In genomic region chr11:101772027-101772426, GRCm38 (mm10) we compare ENCODE assay signal across 8 mouse cellular contexts. TPM values are rescaled to one million over a fixed set of nuclear protein-coding genes. Genes with fewer than 3 reads are reported as not detected.
A peak's percentile ranks its signal among the peaks of the same experiment; 100 is the strongest.
DNase-seq lines count a peak whose midpoint lies in the region; ATAC-seq and TF ChIP-seq lines count a peak whose summit lies in the region.

No protein-coding gene starts in this region.

- H3K4me3 ChIP-seq in liver, embryonic 11.5 days (ENCODE audit: low read depth, low read length) = peak overlapping the region; percentile 31; the same call in 1 of the 2 replicates
- H3K4me3 ChIP-seq in forebrain, embryonic 12.5 days (replicated peaks) = no peak overlapping the region
- H3K4me3 ChIP-seq in limb, embryonic 14.5 days (replicated peaks; ENCODE audit: low read length) = peak overlapping the region; percentile 33; the same call in 1 of the 2 replicates

- no peak for ATAC-seq in liver, embryonic 11.5 days (replicated peaks; ENCODE audit: low FRiP score)
- no peak for ATAC-seq in forebrain, embryonic 12.5 days (ENCODE audit: low FRiP score)
- peak; percentile 28; the same call in 1 of the 2 replicates for ATAC-seq in limb, embryonic 14.5 days (ENCODE audit: low FRiP score, low read depth)

- no peak overlapping the region for H3K27ac ChIP-seq in liver, embryonic 11.5 days (ENCODE audit: low read depth, low read length)
- H3K27ac ChIP-seq in forebrain, embryonic 12.5 days = no peak overlapping the region
- H3K27ac ChIP-seq in limb, embryonic 14.5 days (replicated peaks; ENCODE audit: low read depth, low read length) = no peak overlapping the region

- peaks cover 29% of the 10 kb centered on the region for H3K27me3 ChIP-seq in liver, embryonic 11.5 days (replicated peaks; ENCODE audit: control insufficient read depth, insufficient read depth, low read length)
- H3K27me3 ChIP-seq in forebrain, embryonic 12.5 days = peaks cover 58% of the 10 kb centered on the region
- no peaks in the 10 kb centered on the region for H3K27me3 ChIP-seq in limb, embryonic 14.5 days (ENCODE audit: control insufficient read depth, insufficient read depth, low read length)

- no peak overlapping the region for H3K9ac ChIP-seq in liver, embryonic 11.5 days (ENCODE audit: low read depth, low read length)
- no peak overlapping the region for H3K9ac ChIP-seq in forebrain, embryonic 12.5 days
- H3K9ac ChIP-seq in limb, embryonic 14.5 days (ENCODE audit: low read depth, low read length, severe bottlenecking) = no peak overlapping the region

- peak overlapping the region; percentile 55 for H3K4me2 ChIP-seq in liver, embryonic 11.5 days
- peak overlapping the region; percentile 42 for H3K4me2 ChIP-seq in forebrain, embryonic 12.5 days
- peak overlapping the region; percentile 56 for H3K4me2 ChIP-seq in limb, embryonic 14.5 days (replicated peaks; ENCODE audit: low read depth, low read length, severe bottlenecking)

- no peak for DNase-seq in liver, embryonic 11.5 days (ENCODE audit: low spot score)
- no peak for DNase-seq in liver
- peak; percentile 23 for DNase-seq in limb, embryonic 14.5 days (ENCODE audit: low spot score)
- DNase-seq in retina, postnatal 1 day = peak; percentile 56
- DNase-seq in left cerebral cortex, adult 9 months (ENCODE audit: low spot score in 2 of 2) = no peak
- DNase-seq in right cerebral cortex, postnatal 14 days = no peak
- DNase-seq in urinary bladder, adult 18-20 months (ENCODE audit: low spot score in 2 of 2) = no peak

- 16% methylated on average over 5 of the region's 5 CpGs for WGBS in liver, embryonic 11.5 days
- 13% methylated on average over 5 of the region's 5 CpGs for WGBS in forebrain, embryonic 12.5 days
- WGBS in limb, embryonic 14.5 days = 8% methylated on average over 5 of the region's 5 CpGs

- H3K4me1 ChIP-seq in liver, embryonic 11.5 days (replicated peaks; ENCODE audit: control insufficient read depth, insufficient read depth, low read length) = no peaks in the 10 kb centered on the region
- peaks cover 12% of the 10 kb centered on the region for H3K4me1 ChIP-seq in forebrain, embryonic 12.5 days
- peaks cover 5% of the 10 kb centered on the region for H3K4me1 ChIP-seq in limb, embryonic 14.5 days (ENCODE audit: control insufficient read depth, insufficient read depth, low read length)

- no peak for TF ChIP-seq POLR2A in limb, embryonic 14.5 days (IDR thresholded peaks at IDR 0.05; ENCODE audit: borderline replicate concordance, extremely low read depth, insufficient read depth, insufficient read length)

- peaks cover 7% of the 10 kb centered on the region for H3K36me3 ChIP-seq in liver, embryonic 11.5 days (ENCODE audit: control insufficient read depth, insufficient read depth, low read length)
- peaks cover 26% of the 10 kb centered on the region for H3K36me3 ChIP-seq in forebrain, embryonic 12.5 days (replicated peaks)
- H3K36me3 ChIP-seq in limb, embryonic 14.5 days (ENCODE audit: control insufficient read depth, insufficient read depth, low read length) = peaks cover 17% of the 10 kb centered on the region

- no peaks in the 10 kb centered on the region for H3K9me3 ChIP-seq in liver, embryonic 11.5 days (ENCODE audit: control insufficient read depth, low read length)
- H3K9me3 ChIP-seq in forebrain, embryonic 12.5 days = no peaks in the 10 kb centered on the region
- no peaks in the 10 kb centered on the region for H3K9me3 ChIP-seq in limb, embryonic 14.5 days (ENCODE audit: control insufficient read depth, low read length)

RNA-seq across cellular contexts. Expression of gene Etv4, which starts 13.1 kb away (rescaled TPM):
- 3.3 and 3.9 TPM in 2 replicates for polyA plus RNA-seq in liver, embryonic 11.5 days (2014; fragmentation: Nextera tagmentation; extraction: Ambion mirVana)
- 4.7 and 7.0 TPM in 2 replicates for polyA plus RNA-seq in forebrain, embryonic 12.5 days (2016; fragmentation: Nextera tagmentation; extraction: Ambion mirVana)
- polyA plus RNA-seq in limb, embryonic 14.5 days (2012; rRNA removed) = 24.2 and 31.6 TPM in 2 replicates
- 9.4 and 11.7 TPM in 2 replicates for polyA plus RNA-seq in limb, embryonic 14.5 days (2014; fragmentation: Nextera tagmentation; extraction: Ambion mirVana)

RNA-seq across cellular contexts. Expression of gene Dhx8, which starts 39.3 kb away (rescaled TPM):
- polyA plus RNA-seq in liver, embryonic 11.5 days (2014; fragmentation: Nextera tagmentation; extraction: Ambion mirVana) = 37.6 and 38.8 TPM in 2 replicates
- 45.6 and 46.8 TPM in 2 replicates for polyA plus RNA-seq in forebrain, embryonic 12.5 days (2016; fragmentation: Nextera tagmentation; extraction: Ambion mirVana)
- 25.0 and 27.0 TPM in 2 replicates for polyA plus RNA-seq in limb, embryonic 14.5 days (2012; rRNA removed)
- 29.2 and 33.7 TPM in 2 replicates for polyA plus RNA-seq in limb, embryonic 14.5 days (2014; fragmentation: Nextera tagmentation; extraction: Ambion mirVana)

Comparison
In these comparisons a context has a peak if more than half of its experiments do, and no peak if none do; other contexts are left out.
1. DNase-seq: peak in limb, embryonic 14.5 days (single experiment) and retina, postnatal 1 day (single experiment); none in liver, embryonic 11.5 days (single experiment), liver (single experiment), left cerebral cortex, adult 9 months (0 of 2), right cerebral cortex, postnatal 14 days (single experiment) and urinary bladder, adult 18-20 months (0 of 2).
2. Peak in every context shown above with its lines, with median percentiles within 50 percentile points of each other: H3K4me2 ChIP-seq.